Mouse (Mus musculus) gastrocnemius, adult 8-10 months (tissue): ENCODE measurements at regions not wholly inside any gene's neighbourhood (a gene's known extent, or its start where the extent isn't known, plus 50 kb on each side); places are given as distances from the start of the nearest gene placed in this dataset.

Source experiments
- DNase-seq, 2 experiments: peaks; one replicate each; pipeline ENCODE4 v3.0.0; 2022; ENCODE audit warnings: low spot score in 2 of 2

GRCm38 (mm10) chr15:88033725-88034124 lies 489.6 kb downstream of the Fam19a5 start:
- DNase-seq: no peak

GRCm38 (mm10) chr15:88035486-88035885 lies 491.4 kb downstream of the Fam19a5 start:
- DNase-seq: no peak

- DNase-seq: no peak
Observed at GRCm38 (mm10) chr15:88036146-88037000, 492.3 kb downstream of the Fam19a5 start.

- DNase-seq: no peak
Observed at GRCm38 (mm10) chr15:88037606-88038005, 493.5 kb downstream of the Fam19a5 start.

GRCm38 (mm10) chr15:88042821-88043220 lies 498.7 kb downstream of the Fam19a5 start:
- no peak for DNase-seq

- DNase-seq: no peak
Observed at GRCm38 (mm10) chr15:88058071-88058470, 514.0 kb downstream of the Fam19a5 start.

GRCm38 (mm10) chr15:88060935-88061334 lies 516.8 kb downstream of the Fam19a5 start:
- DNase-seq: no peak

GRCm38 (mm10) chr15:88063041-88063440 lies 518.9 kb downstream of the Fam19a5 start:
- DNase-seq: no peak

GRCm38 (mm10) chr15:88068476-88068875 lies 524.4 kb downstream of the Fam19a5 start:
- DNase-seq: no peak

- DNase-seq: no peak
Observed at GRCm38 (mm10) chr15:88072676-88073075, 527.4 kb upstream of the Zdhhc25 start.

- no peak for DNase-seq
Observed at GRCm38 (mm10) chr15:88083911-88084310, 516.2 kb upstream of the Zdhhc25 start.

- no peak for DNase-seq
Observed at GRCm38 (mm10) chr15:88085631-88086030, 514.5 kb upstream of the Zdhhc25 start.

- no peak for DNase-seq
Observed at GRCm38 (mm10) chr15:88089486-88089885, 510.6 kb upstream of the Zdhhc25 start.

GRCm38 (mm10) chr15:88091390-88091789 lies 508.7 kb upstream of the Zdhhc25 start:
- no peak for DNase-seq

- DNase-seq: no peak
Observed at GRCm38 (mm10) chr15:88120376-88120775, 479.7 kb upstream of the Zdhhc25 start.

GRCm38 (mm10) chr15:88123907-88124523 lies 476.1 kb upstream of the Zdhhc25 start:
- DNase-seq: no peak

GRCm38 (mm10) chr15:88146118-88146517 lies 454.0 kb upstream of the Zdhhc25 start:
- DNase-seq: no peak

GRCm38 (mm10) chr15:88151199-88151598 lies 448.9 kb upstream of the Zdhhc25 start:
- no peak for DNase-seq

- DNase-seq: no peak
Observed at GRCm38 (mm10) chr15:88159618-88160170, 440.4 kb upstream of the Zdhhc25 start.

GRCm38 (mm10) chr15:88160291-88160690 lies 439.8 kb upstream of the Zdhhc25 start:
- no peak for DNase-seq

- DNase-seq: no peak
Observed at GRCm38 (mm10) chr15:88163438-88163837, 436.7 kb upstream of the Zdhhc25 start.

GRCm38 (mm10) chr15:88174326-88174725 lies 425.8 kb upstream of the Zdhhc25 start:
- DNase-seq: no peak

- DNase-seq: no peak
Observed at GRCm38 (mm10) chr15:88175991-88176390, 424.1 kb upstream of the Zdhhc25 start.
